Mouse (Mus musculus) neural tube, embryonic 11.5 days (tissue): ENCODE results near the gene Tepsin. TPM values are rescaled to one million over a fixed set of nuclear protein-coding genes. Genes with fewer than 3 reads are reported as not detected.

Experiments used
- microRNA-seq: library from miRNA; unstranded; fragments of <30 nt; microRNA quantifications from one replicate; pipeline ENCODE4, GENCODE M21; 2016
- polyA plus RNA-seq: library from polyadenylated mRNA; unstranded; fragments of >200 nt; fragmentation: Nextera tagmentation; extraction: Ambion mirVana; gene quantifications from 2 replicates; pipeline ENCODE4 v1.2.1, GENCODE M21; 2014

Tepsin gene
- polyA plus RNA-seq, 1 experiment from 2014 or later, result 18.8 TPM

Small RNA genes lying within 50 kb of the gene (microRNA-seq; reads per million reads assigned to microRNA genes)
- gene Gm25948, result not detected

Other genes with a start within 250 kb of the Tepsin start
- 89.6 and 92.1 TPM in 2 replicates for gene Chmp6, start 185.3 kb downstream of the Tepsin start, polyA plus RNA-seq
- gene Baiap2, start 156.0 kb downstream of the Tepsin start, polyA plus RNA-seq, result 11.9 and 12.6 TPM in 2 replicates
- gene Aatk, start 51.6 kb downstream of the Tepsin start, polyA plus RNA-seq, result 3.0 and 5.1 TPM in 2 replicates
- gene Cep131, start 11.9 kb downstream of the Tepsin start, polyA plus RNA-seq, result 28.4 and 32.2 TPM in 2 replicates
- 65.7 and 70.7 TPM in 2 replicates for gene Ndufaf8, start 197 bp upstream of the Tepsin start, polyA plus RNA-seq
- gene Slc38a10, start 52.6 kb upstream of the Tepsin start, polyA plus RNA-seq, result 74.2 and 79.1 TPM in 2 replicates
- 19.7 and 22.7 TPM in 2 replicates for gene Bahcc1, start 134.2 kb upstream of the Tepsin start, polyA plus RNA-seq
- gene Actg1, start 249.8 kb upstream of the Tepsin start, polyA plus RNA-seq, result 3,675 and 3,804 TPM in 2 replicates